Mouse (Mus musculus) heart, postnatal 14 days (tissue): ENCODE results near the gene B4galnt2. TPM values are rescaled to one million over a fixed set of nuclear protein-coding genes. Genes with fewer than 3 reads are reported as not detected.
"Not testable (repeated sequence)": the region's sequence is repeated elsewhere in the genome, so short reads cannot be mapped to it uniquely, and the experiment has no call there.

Experiments used
- DNase-seq, 2 experiments: peaks; one replicate each; pipeline ENCODE4 v3.0.0; 2021 to 2022
- intact Hi-C: fragments of 180-260 bp; cut with DNase I; formaldehyde crosslinking; loops from one replicate; pipeline ENCODE4 v1.15.1; 2025
- total RNA-seq, 2 experiments: library from RNA; stranded (reverse); gene quantifications; 2 replicates each; pipeline ENCODE4 v1.2.3; 2021

B4galnt2 gene
- total RNA-seq, 2 experiments from 2014 or later, result not detected

DNA sequence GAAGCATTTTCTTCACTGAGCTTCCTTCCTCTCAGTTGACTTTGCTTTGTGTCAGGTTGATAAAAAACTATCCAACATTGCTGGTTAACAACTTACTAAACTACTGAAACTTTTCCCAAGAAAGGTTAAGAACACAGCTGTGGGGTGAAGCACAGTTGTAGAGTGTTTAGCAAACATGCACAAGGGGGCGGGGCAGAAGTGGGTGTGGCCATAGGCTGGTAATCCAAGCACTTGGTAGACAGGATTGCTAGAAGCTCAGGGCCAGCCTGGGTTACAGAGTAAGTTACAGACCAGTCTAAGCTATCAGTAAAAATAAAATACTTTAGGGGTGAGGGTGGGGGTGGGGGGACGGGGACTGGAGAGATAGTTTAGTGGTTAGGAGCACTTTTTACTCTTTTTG lies 10.4 kb downstream of the B4galnt2 start:
- DNase-seq, result no peak
- intact Hi-C loops, result no loop called here

DNA sequence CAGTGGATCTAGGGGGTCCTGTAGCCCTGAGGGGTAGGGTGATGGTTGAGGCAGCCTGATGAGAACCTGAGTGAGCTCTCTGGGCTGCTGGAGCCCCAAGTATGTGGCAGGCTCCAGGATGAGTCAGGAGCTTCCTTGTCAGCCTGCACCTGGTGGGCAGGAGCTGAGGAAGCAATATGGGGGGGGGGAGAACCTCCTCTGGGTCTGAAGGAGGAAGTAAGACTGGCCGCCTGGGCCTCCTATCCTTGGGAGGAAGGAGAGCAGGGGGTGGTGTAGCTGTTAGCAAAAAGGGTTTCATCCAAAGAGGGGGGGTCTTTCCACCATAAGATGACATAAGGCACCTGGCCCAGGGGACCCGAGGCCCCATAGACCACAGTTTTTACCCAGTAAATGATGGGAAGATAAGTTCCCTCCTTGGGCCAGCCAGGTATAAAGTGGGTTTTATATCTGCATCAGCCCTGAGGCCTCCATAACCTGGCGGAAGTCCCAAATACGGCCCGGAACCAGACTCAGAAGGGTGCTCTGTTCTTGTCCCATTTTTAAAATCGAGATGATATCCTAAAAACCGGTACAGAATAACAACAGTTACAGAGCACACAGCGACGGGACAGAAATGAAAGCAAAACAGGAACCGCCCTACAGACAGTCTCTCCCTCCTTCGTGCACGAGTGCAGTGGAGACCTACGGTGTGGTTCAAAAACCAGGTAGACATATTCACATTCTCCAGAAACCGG lies 18.1 kb downstream of the B4galnt2 start:
- DNase-seq, result no peak
- intact Hi-C loops, result no loop called here

DNA sequence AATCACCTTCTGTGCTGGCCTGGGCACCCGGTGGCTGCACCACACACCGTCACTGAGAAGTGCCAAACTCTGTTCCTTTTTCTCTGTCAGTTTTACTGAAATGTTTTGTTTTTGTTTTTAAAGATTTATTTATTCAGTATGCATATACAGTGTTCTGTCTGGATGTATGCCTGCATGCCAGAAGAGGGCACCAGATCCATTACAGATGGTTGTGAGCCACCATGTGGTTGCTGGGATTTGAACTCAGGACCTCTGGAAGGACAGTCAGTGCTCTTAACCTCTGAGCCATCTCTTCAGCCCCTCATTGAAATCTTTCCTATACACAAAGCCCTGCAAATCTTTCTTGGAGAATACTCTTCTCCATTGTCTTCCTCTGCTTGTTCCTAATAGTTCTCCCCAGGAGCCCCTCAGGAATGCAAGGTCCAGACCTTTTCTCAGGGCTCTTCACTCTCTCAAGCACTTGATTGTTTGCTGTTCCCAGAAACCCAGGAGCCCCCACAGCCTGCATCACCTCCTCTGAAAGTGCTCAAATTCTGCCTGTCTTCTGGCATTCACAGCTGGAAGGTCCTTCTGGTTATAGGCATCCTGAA lies 24.1 kb downstream of the B4galnt2 start:
- DNase-seq, result no peak
- intact Hi-C loops, result no loop called here

DNA sequence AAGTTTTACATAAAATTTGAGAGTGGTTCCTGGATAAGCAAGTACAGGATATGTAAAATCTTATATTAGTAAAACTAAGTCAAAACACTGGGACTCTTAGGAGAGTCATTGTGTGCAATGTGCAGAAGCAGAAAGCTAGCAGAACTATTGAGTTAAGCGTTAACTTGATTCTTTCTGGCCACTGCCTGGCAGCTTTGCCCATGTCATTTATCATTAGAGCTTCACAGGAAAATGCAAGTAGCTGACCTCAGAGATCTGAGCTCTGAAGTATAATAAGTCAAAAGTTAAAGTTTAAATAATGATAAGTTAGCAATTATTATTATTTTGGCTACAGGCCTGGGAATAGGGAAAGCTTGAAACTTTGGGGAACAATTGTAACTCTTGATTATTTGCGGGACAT lies 34.8 kb downstream of the B4galnt2 start:
- intact Hi-C loops, result loop anchor here (10.0 kb wide), 1 partner anchor 255 kb away; the partner anchor contains the start of gene Ttll6
- DNase-seq, result not testable (repeated sequence)

DNA sequence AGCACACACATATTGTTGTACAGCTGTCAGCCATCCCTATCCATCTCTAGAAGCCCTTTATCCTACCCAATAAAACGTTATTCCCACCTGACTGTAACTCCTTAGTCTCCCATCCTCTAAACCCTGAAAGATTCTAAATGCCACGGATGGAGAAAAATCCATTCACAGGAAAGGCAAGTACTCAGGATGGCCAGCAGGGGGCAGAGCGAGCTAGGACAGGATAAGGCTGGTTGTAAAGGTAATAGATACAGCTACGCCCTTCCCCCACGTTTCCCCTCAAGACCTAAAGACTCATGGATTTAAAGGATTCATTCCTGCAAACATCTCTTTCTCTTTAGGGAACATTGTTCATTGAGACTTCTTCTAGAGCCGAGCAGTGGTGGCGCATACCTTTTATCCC lies 38.4 kb downstream of the B4galnt2 start:
- intact Hi-C loops, result loop anchor here (10.0 kb wide), 1 partner anchor 259 kb away; the partner anchor contains the start of gene Ttll6
- DNase-seq, result peak; percentile 66 to 75

DNA sequence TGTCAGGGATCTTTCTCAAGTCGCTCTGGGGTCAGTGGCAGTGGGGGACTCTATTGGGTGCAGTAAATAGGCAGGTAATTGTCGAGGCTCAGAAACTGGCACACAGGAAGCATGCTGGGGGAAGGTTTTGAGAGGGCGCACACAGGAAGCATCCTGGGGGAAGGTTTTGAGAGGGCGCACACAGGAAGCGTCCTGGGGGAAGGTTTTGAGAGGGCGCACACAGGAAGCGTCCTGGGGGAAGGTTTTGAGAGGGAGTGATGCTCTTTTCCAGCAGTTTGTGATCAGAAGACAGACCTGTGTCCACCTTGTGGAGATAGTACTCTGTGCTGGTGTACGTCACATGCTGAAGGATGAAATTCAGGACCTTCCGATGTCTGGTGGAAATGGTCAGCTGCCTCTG lies 38.9 kb downstream of the B4galnt2 start:
- intact Hi-C loops, result loop anchor here (10.0 kb wide), 1 partner anchor 259 kb away; the partner anchor contains the start of gene Ttll6
- no peak for DNase-seq

DNA sequence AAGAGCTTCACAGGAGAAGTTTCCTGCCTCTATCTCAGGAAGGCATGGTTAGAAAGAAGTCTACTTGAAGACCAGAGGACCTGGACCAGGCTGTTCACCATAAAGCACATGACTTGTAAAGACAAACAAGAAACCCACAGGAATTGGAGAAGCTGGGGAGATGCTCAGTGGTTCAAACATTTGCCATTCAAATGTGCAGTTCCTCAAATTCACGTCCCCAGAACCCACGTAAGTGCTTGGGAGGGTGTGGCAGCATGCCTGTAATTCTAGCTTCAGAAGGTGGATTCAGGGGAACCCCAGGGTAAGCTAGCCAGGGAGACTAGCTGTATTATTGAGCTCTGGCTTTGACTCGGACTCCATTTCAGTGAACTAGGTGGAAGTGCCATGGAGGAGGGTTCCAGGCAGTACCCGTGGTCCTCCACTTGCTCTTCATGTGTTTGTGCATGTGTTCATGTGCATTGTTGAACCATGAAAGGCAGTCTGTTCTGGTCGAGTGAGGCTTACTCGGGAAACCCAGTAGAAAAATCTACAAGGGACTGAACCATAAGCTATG lies 44.7 kb downstream of the B4galnt2 start:
- intact Hi-C loops, result loop anchor here (10.0 kb wide), 1 partner anchor 265 kb away; the partner anchor contains the start of gene Ttll6
- DNase-seq, result no peak

DNA sequence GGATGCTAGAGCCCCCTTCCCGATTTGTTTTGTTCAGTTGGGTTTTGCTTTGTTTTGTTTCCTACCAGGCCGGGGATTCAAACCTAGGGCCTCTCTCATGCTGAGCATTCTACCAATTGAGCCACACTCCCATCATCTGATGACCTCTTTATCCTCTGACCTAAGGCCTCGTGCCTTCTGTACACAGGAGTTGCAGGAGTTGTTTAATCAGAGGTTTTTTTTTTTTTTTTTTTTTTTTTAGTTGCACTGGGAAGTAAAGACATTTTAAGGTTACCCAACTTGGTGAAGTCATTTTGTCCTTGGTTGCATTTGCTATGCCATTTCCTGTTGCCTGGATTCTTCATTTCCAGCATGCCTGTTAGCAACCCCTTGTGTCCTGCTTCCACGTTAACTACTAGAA lies 45.2 kb downstream of the B4galnt2 start:
- no peak for DNase-seq
- intact Hi-C loops, result no loop called here

DNA sequence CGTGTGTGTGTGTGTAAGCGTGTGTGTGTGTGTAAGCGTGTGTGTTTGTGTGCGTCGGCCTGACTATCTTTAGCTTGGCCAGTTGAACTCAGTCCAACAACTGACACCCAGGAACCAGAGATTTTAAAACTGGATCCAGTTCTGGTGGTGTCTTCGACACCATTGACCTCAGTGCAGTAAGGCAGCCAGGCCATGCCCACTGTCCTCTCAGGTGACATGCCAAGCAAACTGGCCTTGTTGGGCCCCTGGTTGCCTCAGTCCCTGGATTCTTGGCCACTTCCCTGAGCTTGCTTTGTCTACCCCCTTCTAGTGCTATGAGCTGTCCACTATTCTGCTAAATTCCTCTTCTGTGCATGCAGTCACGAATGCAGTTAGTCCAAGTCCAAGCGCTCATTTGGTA lies 53.3 kb downstream of the B4galnt2 start:
- no peak for DNase-seq
- intact Hi-C loops, result no loop called here

DNA sequence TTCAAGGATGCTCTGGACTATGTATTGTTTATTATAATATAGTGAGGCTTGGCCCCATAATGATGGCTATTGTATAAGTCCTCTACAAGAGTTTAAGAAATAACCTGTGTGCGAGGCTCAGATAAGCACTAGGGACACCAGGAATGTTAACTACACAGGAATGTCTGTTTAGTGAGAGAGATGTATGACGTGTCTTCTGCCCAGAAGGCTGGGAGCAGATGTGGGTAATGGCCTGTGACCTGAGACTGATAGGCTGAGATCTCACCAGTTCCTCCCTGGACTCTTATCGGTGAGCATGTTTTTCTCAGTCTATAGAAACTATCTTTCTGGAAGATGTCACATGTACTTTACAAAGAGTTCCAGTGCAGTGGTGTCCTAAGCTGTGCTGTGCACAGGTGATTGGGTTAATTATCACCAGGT lies 54.6 kb downstream of the B4galnt2 start:
- DNase-seq, result no peak
- intact Hi-C loops, result no loop called here

DNA sequence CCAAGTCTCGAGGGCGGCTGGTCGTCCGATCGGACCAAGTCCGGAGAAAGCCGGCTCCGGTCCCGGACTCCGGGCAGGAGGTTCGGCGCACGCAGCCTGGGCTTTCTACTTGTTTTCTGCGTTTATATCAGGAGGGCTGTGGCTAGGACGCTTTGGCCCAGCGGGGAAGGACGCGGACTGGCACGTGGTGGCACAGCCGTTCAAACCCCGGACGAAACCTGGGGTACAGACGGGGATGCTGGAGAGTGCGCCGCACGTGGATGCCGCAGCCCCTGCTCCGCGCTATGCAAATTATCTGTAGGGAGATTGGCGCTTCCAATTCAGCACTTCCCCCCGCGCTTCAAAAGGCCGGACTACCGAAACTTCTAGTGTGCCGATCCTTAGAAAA lies 55.2 kb downstream of the B4galnt2 start:
- DNase-seq, result no peak
- intact Hi-C loops, result no loop called here

DNA sequence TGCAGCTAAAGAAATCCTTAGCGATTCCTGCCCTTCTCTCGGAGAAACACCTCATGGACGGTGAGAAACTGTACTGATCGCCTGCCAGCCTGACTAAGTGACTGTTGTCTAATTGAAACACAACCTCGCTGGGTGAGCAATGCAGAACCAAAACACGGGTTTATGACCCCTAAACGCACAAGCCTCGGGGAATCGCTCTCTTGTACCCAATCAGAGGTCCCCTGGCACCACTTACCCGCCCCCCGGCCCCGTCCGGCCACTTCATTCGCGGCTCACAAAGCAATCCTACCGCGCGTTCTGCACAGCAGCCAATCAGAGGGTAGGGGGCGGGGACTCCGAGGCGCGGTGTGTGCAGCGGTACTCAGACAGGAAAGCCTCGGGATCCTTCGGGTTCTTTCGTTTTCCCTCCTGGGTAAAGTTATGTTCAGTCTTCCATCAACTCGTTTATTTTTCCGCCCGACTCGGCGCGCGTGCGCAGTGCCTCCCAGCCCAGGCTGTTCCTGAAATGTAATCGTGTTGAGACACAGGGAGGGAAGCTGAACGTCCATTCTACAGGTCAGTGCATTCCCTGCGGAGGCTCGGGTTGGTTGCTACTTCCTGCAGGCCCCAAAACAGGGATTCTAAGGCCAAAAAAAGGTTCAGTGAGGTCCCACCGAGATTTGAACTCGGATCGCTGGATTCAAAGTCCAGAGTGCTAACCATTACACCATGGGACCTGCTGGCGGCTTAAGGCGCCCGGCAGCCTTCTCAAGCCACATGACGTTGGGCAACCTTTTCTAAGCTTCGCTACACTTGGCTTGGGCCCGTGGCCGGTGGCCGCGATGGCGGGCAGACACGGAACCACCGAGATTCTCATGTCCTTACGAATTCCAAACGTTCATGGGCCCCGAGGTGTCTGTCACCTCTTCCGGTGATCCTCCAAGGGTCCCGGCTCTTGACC lies 55.9 kb downstream of the B4galnt2 start:
- intact Hi-C loops, result no loop called here
- peak; percentile 95 to 96 for DNase-seq

DNA sequence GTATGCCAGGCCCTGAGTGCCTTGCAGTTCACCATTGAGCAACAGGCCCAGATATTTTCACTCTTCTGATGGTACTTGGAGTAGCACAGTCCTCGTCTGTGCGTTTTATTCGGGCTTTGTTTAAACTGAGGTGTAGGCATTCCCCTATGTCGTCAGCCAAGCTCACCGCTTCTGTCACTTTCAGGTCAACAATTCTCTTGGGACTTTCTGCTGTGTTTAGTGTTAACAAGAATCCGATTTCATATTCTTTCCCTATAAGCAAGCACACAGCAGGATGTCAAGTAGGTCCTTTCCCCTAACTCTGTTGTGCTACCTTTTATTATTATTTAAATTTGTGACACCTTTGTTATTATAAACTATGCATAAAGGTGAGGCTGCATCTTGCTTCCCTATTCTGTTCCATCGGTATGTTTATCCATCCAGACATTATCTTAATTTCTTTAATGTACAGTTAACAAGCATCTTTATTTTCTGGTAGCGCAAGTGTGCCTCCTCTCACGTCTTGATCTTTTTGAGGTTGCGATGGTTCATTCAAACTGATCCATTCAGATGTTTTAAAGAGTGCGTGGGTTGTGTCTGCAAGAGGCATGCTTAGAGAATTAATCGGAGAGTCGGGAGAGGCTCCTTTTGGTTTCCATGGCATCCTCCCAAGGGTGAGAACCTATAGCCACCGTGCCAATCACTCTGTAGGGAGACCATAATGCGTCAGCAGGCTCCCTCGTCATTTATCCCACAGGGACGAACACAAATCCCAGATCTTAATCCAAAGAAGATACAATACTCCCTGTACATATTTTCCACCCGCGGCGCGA lies 56.8 kb downstream of the B4galnt2 start:
- intact Hi-C loops, result no loop called here

DNA sequence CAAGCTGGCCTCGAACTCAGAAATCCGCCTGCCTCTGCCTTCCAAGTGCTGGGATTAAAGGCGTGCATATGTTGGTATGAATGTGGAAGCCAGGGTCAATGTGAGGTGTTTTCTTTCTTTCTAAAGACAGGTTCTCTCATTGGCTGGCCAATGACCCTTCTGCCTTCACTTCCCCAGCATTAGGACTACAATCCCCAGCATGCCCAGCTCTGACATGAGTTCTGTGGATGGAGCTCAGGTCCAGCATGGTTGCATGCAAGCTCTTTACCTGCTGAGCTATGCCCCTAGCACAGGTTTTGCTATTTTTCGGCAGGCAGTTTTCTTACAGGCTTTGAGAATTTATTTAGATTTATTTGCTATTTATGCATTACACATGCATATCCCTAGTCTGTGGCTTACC lies 57.4 kb downstream of the B4galnt2 start:
- intact Hi-C loops, result no loop called here

More for the DNA sequence above, 56.8 kb downstream of the B4galnt2 start:
- DNase-seq, result no peak

DNA sequence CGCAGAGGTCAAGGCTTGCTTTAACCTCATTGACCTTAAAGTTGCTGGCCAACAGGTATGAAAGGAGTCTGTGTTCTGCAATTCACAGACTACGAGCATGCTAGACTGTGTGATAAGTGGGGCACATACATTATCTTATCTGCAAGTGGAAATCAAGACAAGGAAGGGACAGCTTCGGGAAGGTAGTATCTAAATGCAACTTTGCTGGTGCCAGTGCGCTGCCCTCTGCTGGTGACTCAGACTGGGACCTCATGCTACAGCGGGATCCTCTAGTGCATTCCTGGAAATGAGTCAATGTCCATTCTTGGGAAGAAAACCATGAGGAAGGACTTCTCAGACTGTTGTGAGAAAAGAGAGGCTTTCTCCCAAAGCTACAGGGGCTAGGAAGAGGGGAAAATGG lies 61.0 kb downstream of the B4galnt2 start:
- peak; percentile 75 to 79 for DNase-seq
- intact Hi-C loops, result loop anchor here (1.0 to 5.0 kb wide), 3 partner anchors 24 to 166 kb away; no protein-coding TSS in a partner anchor

More for the DNA sequence above, 57.4 kb downstream of the B4galnt2 start:
- no peak for DNase-seq

DNA sequence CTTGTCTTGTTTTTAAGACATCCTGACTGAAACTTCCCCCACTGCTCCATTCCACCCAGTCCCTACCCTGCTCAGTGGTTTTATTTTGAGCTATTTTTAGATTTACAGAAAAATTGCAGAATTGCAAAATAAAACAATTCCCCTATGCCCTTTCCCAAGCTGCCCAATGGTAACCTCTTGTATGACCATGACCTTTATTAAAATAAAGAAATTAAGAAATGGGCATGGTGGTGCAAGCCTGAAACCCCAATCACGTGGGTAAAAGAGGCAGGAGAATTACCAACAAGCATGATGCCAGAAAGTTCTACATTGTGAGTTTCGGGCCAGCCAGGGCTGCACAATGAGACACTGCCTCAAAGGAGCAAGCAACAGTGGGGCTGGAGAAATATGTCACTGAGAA lies 63.8 kb downstream of the B4galnt2 start:
- intact Hi-C loops, result loop anchor here (5.0 kb wide), 2 partner anchors 79 to 164 kb away; no protein-coding TSS in a partner anchor

DNA sequence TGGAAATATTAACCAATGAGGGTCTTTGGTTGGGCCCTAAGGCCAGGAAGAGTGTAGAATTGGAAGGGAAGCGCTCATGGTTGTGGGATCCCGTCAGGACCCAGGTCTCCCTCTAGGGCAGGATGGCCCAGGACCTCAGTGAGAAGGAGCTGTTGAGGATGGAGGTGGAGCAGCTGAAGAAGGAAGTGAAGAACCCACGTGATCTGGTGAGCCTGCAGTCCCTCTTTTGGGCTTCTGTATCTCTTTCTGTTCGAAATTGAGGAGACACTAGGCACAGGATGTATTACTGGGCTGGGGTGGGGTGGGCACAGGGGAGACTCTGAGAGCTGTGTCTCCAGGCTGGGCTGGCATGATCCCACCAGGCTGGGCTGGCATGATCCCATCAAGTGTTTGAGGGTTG lies 69.8 kb downstream of the B4galnt2 start:
- intact Hi-C loops, result no loop called here
- DNase-seq, result no peak

More for the DNA sequence above, 63.8 kb downstream of the B4galnt2 start:
- no peak for DNase-seq

DNA sequence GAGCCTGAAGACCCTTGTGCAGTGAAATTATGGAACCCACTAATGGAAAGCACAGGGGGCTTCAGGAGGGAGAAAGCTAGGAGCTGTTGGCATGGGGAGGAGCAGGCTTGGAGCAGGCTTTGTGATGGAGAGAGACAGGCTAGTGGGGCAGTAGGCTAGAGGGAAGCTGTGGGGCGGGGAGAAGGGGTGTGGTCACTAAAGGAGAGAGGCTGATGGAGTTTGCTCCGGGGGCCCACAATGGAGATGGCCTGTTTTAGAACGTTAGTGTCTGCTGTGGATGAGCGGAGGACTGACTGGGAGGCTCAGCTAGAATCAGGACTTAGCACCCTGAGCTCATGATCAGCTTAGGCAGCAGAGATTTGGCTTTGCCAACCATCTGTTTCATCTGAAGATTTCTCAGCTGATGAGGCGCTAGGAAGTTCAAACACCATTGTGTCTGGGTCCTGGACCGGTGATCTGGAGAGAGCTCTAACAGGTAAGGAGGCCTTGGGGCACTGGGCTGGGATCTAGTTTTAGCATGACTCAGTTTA lies 71.2 kb downstream of the B4galnt2 start:
- intact Hi-C loops, result no loop called here
- peak in 1 of 2 experiments; percentile 18 for DNase-seq

DNA sequence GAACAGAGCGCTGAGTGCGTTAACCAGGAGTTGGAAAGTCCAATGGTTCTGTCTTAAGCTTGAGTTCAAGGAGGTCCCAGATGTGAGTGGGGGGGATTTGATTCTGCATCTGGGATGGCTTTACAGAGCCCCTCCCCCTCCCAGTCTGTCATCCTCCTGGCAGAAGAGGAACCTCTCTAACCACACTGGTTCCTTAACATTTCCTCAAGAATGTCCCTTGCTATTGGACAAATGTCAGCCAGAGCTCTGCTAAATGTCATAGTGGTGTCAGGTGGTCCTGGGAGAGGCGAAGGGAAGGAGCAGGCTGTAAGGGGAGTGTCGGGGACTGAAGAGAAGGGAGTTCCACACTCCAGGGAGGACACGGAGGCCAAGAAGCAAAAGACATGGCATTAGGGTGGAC lies 71.7 kb downstream of the B4galnt2 start:
- intact Hi-C loops, result no loop called here
- DNase-seq, result no peak
